Mouse (Mus musculus) MEL (cell line): ENCODE data around the gene Ctdnep1.

Experiments
- CTCF ChIP-seq, 3 experiments: IDR thresholded peaks in 2 of 3; conservative IDR thresholded peaks in 1 of 3; 2 replicates each; pipeline ENCODE4 v1.5.1; 2011 to 2012; ENCODE audit warnings: low read length in 3 of 3, low read depth in 2 of 3, mild to moderate bottlenecking in 2 of 3, improper control_type of control experiment in 1 of 3, inconsistent platforms in 1 of 3, mixed read lengths in 1 of 3, moderate library complexity in 1 of 3; ENCODE audit not compliant: control insufficient read depth in 1 of 3, insufficient read depth in 1 of 3, poor library complexity in 1 of 3, severe bottlenecking in 1 of 3
- GATA1 ChIP-seq: IDR thresholded peaks from 2 replicates; pipeline ENCODE4 v1.6.1; 2011; ENCODE audit warnings: low read depth, low read length, improper control_type of control experiment
- HCFC1 ChIP-seq: IDR thresholded peaks from 2 replicates; pipeline ENCODE4 v1.6.1; 2012; ENCODE audit warnings: low read depth, mild to moderate bottlenecking, inconsistent platforms, low read length, improper control_type of control experiment, moderate library complexity
- MAX ChIP-seq: IDR thresholded peaks from 2 replicates; pipeline ENCODE4 v1.6.1; 2011; ENCODE audit warnings: low read length, improper control_type of control experiment
- POLR2A ChIP-seq, 2 experiments: IDR thresholded peaks; 2 replicates each; pipeline ENCODE4 v1.6.1; 2011 to 2012; ENCODE audit warnings: low read length in 2 of 2, mild to moderate bottlenecking in 2 of 2, control low read depth in 1 of 2, improper control_type of control experiment in 1 of 2, low read depth in 1 of 2, moderate library complexity in 1 of 2; ENCODE audit not compliant: control insufficient read depth in 1 of 2, insufficient read depth in 1 of 2, poor library complexity in 1 of 2
- TAL1 ChIP-seq: IDR thresholded peaks from 2 replicates; pipeline ENCODE4 v1.6.1; 2012; ENCODE audit warnings: mild to moderate bottlenecking, inconsistent platforms, low read length, moderate library complexity, mixed read lengths
- ZNF384 ChIP-seq: IDR thresholded peaks from 2 replicates; pipeline ENCODE4 v1.6.1; 2012; ENCODE audit warnings: low read depth, mild to moderate bottlenecking, inconsistent platforms, low read length, improper control_type of control experiment

DNA sequence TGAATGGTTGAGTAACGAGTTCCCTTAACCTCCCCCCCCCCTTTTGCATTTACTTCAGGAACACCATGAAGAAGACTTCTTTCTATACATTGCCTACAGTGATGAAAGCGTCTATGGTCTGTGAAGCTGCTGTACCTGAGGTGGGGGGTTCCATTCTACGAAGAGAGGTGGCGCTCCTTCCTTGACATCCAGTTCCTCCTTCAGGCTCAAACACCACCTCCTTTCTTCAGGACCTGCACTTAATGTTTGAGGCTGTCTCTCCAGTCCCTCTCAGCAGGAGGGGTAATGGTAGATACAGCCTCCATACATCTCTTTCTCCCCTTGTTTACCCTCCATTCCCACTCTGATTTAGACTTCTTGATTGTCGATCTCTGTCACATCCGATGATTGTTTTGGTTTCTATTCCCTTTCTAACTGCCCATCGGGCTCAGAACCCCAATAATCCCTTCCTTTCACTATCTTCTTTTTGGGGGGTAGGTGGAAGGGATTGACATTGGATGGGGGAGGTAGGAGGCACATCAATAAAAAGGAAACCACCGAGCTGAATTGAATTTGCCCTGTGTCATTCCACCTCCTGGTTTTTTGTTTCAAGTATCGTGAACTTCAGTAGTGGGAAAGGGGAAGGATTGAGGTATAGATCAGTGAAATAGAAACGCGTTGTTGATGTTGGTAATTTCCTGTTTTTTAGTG is 13.6 kb downstream of the Ctdnep1 start:
- TF ChIP-seq CTCF (IDR thresholded peaks at IDR 0.05 in 2 of 3, conservative IDR thresholded peaks at IDR 0.05 in 1 of 3; ENCODE audit: control insufficient read depth in 1 of 3, insufficient read depth in 1 of 3, low read depth in 2 of 3, low read length in 3 of 3, poor library complexity in 1 of 3, severe bottlenecking in 1 of 3), result peak in 1 of 3 experiments; percentile 4; a peak in 1 of 6 replicates
- no peak for TF ChIP-seq TAL1
- TF ChIP-seq HCFC1, result no peak
- no peak for TF ChIP-seq POLR2A (IDR thresholded peaks at IDR 0.05; ENCODE audit: control insufficient read depth in 1 of 2, insufficient read depth in 1 of 2, low read depth in 1 of 2, low read length in 2 of 2, poor library complexity in 1 of 2)
- no peak for TF ChIP-seq ZNF384
- no peak for TF ChIP-seq MAX
- TF ChIP-seq GATA1, result no peak
